Mouse (Mus musculus): Measurements from ENCODE around the gene Lyzl4. TPM values are rescaled to one million over a fixed set of nuclear protein-coding genes. Genes with fewer than 3 reads are reported as not detected.

Gene Lyzl4
- total and polyA plus RNA-seq, 2 experiments from 2014 or later: not detected

- Histone ChIP-seq H3K36me3 (replicated peaks; ENCODE audit: control insufficient read depth, insufficient read depth, low read length) (no peaks in the 10 kb centered on the region), H3K4me2 (ENCODE audit: low read depth, low read length) (no peak overlapping the region), H3K4me3 (ENCODE audit: low read depth, low read length) (no peak overlapping the region), H3K9ac (replicated peaks; ENCODE audit: low read depth, low read length) (no peak overlapping the region), H3K27ac (ENCODE audit: low read depth) (no peak overlapping the region), H3K27me3 (ENCODE audit: control insufficient read depth, insufficient read depth, low read length) (0 out of 2 replicates have a peak, but pooled peaks cover 11% of the 10 kb centered on the region), H3K4me1 (ENCODE audit: control insufficient read depth, insufficient read depth) (no peaks in the 10 kb centered on the region), H3K9me3 (replicated peaks; ENCODE audit: control insufficient read depth, low read length) (no peaks in the 10 kb centered on the region)
- DNase-seq (ENCODE audit: low spot score) (no peak), ATAC-seq (ENCODE audit: insufficient read depth, low read depth) (no peak)
- 83% methylated on average over 5 of the region's 5 CpGs for WGBS
- TF ChIP-seq CTCF (IDR thresholded peaks at IDR 0.05; ENCODE audit: low read depth) (no peak), EP300 (IDR thresholded peaks at IDR 0.05; ENCODE audit: low read depth) (no peak)
Observed at GRCm38 (mm10) chr9:121656322-121656721, 14.4 kb upstream of the Lyzl4 start.

- 0 out of 2 replicates have a peak, but pooled peaks cover 11% of the 10 kb centered on the region for H3K27me3 ChIP-seq (ENCODE audit: control insufficient read depth, insufficient read depth, low read length)
- DNase-seq (ENCODE audit: low spot score): no peak
- no peak for ATAC-seq (ENCODE audit: insufficient read depth, low read depth)
- no peaks in the 10 kb centered on the region for H3K9me3 ChIP-seq (replicated peaks; ENCODE audit: control insufficient read depth, low read length)
- no peaks in the 10 kb centered on the region for H3K36me3 ChIP-seq (replicated peaks; ENCODE audit: control insufficient read depth, insufficient read depth, low read length)
- no peak overlapping the region for H3K9ac ChIP-seq (replicated peaks; ENCODE audit: low read depth, low read length)
- 82% methylated on average over 10 of the region's 10 CpGs for WGBS
- H3K27ac ChIP-seq (ENCODE audit: low read depth): no peak overlapping the region
- H3K4me3 ChIP-seq (ENCODE audit: low read depth, low read length): no peak overlapping the region
- no peak for TF ChIP-seq CTCF (IDR thresholded peaks at IDR 0.05; ENCODE audit: low read depth)
- no peaks in the 10 kb centered on the region for H3K4me1 ChIP-seq (ENCODE audit: control insufficient read depth, insufficient read depth)
- H3K4me2 ChIP-seq (ENCODE audit: low read depth, low read length): no peak overlapping the region
Observed at GRCm38 (mm10) chr9:121653668-121654067, 11.8 kb upstream of the Lyzl4 start.

GRCm38 (mm10) chr9:121647026-121647425 is 5.1 kb upstream of the Lyzl4 start:
- Histone ChIP-seq H3K9me3 (replicated peaks; ENCODE audit: control insufficient read depth, low read length) (no peaks in the 10 kb centered on the region), H3K4me3 (ENCODE audit: low read depth, low read length) (no peak overlapping the region), H3K4me2 (ENCODE audit: low read depth, low read length) (no peak overlapping the region), H3K27me3 (ENCODE audit: control insufficient read depth, insufficient read depth, low read length) (peaks cover 27% of the 10 kb centered on the region), H3K27ac (ENCODE audit: low read depth) (no peak overlapping the region), H3K4me1 (ENCODE audit: control insufficient read depth, insufficient read depth) (peaks cover 10% of the 10 kb centered on the region), H3K36me3 (replicated peaks; ENCODE audit: control insufficient read depth, insufficient read depth, low read length) (no peaks in the 10 kb centered on the region), H3K9ac (replicated peaks; ENCODE audit: low read depth, low read length) (no peak overlapping the region)
- no peak for DNase-seq (ENCODE audit: low spot score)
- no peak for TF ChIP-seq EP300 (IDR thresholded peaks at IDR 0.05; ENCODE audit: low read depth)
- TF ChIP-seq CTCF (IDR thresholded peaks at IDR 0.05; ENCODE audit: low read depth): no peak
- ATAC-seq (ENCODE audit: insufficient read depth, low read depth): no peak
- 48% methylated on average over 7 of the region's 7 CpGs for WGBS

DNA sequence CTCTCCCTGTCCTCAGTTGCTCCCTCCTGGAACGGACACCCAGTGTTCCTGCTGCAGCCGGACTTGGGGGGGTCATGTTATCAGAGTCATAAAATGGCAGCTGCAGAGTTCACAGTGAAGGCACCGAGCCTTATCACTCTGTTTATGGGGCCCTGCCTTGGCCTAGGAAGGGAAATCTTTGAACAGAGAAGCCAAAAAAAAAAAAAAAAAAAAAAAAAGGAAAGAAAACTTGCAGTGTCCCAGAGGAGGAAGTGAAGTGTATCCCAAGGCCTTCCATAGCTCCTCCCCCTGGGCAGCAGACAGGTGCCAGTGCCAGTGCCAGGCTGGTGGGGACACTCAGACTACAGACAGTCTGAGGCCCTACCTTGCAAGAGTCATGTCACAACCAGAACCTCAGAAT is 3.0 kb upstream of the Lyzl4 start:
- Histone ChIP-seq H3K36me3 (replicated peaks; ENCODE audit: control insufficient read depth, insufficient read depth, low read length) (no peaks in the 10 kb centered on the region), H3K4me1 (ENCODE audit: control insufficient read depth, insufficient read depth) (peaks cover 18% of the 10 kb centered on the region), H3K4me2 (ENCODE audit: low read depth, low read length) (no peak overlapping the region), H3K27ac (ENCODE audit: low read depth) (no peak overlapping the region), H3K27me3 (ENCODE audit: control insufficient read depth, insufficient read depth, low read length) (peaks cover 45% of the 10 kb centered on the region), H3K9ac (replicated peaks; ENCODE audit: low read depth, low read length) (no peak overlapping the region), H3K4me3 (ENCODE audit: low read depth, low read length) (no peak overlapping the region), H3K9me3 (replicated peaks; ENCODE audit: control insufficient read depth, low read length) (no peaks in the 10 kb centered on the region)
- TF ChIP-seq EP300 (IDR thresholded peaks at IDR 0.05; ENCODE audit: low read depth) (no peak), CTCF (IDR thresholded peaks at IDR 0.05; ENCODE audit: low read depth) (no peak)
- DNase-seq (ENCODE audit: low spot score) (no peak), ATAC-seq (ENCODE audit: insufficient read depth, low read depth) (no peak)
- WGBS: 45% methylated on average over 3 of the region's 3 CpGs

DNA sequence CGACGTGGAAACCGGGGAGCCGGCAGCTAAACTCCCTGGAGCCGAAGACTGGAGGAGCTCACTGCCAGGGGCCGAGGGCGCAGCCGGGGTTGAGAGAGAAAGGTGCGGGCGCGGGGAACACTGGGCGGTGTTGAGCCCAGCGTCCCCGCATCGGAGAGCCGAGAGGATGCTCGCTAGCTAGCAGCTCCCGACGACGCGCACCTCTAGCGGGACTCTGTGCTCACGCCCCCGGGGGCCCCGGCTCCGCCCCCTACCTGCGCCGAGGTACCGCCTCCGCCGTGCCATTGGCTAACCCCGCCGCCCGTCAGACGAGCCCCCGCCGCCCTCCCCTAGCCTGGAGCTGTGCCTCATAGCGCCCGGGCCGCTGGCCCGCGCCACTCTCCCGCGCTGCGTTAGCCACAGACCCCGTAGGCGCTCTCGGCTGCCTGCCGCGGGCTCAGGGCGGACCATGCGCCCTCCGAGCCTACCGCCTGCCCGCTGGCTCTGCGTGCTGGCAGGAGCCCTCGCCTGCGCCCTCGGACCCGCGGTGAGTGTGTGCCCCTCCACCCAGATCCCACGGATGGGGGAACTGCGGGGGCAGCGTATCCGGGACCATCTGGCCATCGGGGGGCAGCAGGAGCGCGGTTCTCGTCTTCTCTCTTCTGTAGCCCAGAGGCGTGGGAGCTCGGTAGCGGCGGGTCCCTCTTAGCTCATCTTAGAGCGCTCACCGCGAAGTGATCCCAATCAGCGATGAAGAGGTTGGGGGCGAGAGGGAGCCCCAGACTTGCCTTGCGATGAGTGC is 695 bp upstream of the Lyzl4 start, which contains the start of gene Vipr1:
Gene Vipr1 (plus strand): TSS at position 316 of the 781 bp plus-strand sequence.
- 2% methylated on average over 78 of the region's 79 CpGs for WGBS
- peak within 1 kb of the TSS; percentile 48 for H3K4me3 ChIP-seq (ENCODE audit: low read depth, low read length)
- TF ChIP-seq CTCF (IDR thresholded peaks at IDR 0.05; ENCODE audit: low read depth) (no peak), EP300 (IDR thresholded peaks at IDR 0.05; ENCODE audit: low read depth) (no peak)
- H3K4me2 ChIP-seq (ENCODE audit: low read depth, low read length): peak within 1 kb of the TSS; percentile 71
- no peaks in the 10 kb centered on the region for H3K36me3 ChIP-seq (replicated peaks; ENCODE audit: control insufficient read depth, insufficient read depth, low read length)
- H3K4me1 ChIP-seq (ENCODE audit: control insufficient read depth, insufficient read depth): peaks cover 18% of the 10 kb centered on the region
- DNase-seq (ENCODE audit: low spot score) (no peak), ATAC-seq (ENCODE audit: insufficient read depth, low read depth) (peak; percentile 54)
- H3K9ac ChIP-seq (replicated peaks; ENCODE audit: low read depth, low read length): 0 out of 2 replicates have a peak within 1 kb of the TSS, but pooled peaks have one; percentile 11
- H3K27ac ChIP-seq (ENCODE audit: low read depth): no peak within 1 kb of the TSS
- peaks cover 56% of the 10 kb centered on the region for H3K27me3 ChIP-seq (ENCODE audit: control insufficient read depth, insufficient read depth, low read length)
- H3K9me3 ChIP-seq (replicated peaks; ENCODE audit: control insufficient read depth, low read length): no peaks in the 10 kb centered on the region

All from heart, postnatal 0 days (tissue).